Mouse (Mus musculus): ENCODE data around the gene Hivep2.

Gene Hivep2

DNA sequence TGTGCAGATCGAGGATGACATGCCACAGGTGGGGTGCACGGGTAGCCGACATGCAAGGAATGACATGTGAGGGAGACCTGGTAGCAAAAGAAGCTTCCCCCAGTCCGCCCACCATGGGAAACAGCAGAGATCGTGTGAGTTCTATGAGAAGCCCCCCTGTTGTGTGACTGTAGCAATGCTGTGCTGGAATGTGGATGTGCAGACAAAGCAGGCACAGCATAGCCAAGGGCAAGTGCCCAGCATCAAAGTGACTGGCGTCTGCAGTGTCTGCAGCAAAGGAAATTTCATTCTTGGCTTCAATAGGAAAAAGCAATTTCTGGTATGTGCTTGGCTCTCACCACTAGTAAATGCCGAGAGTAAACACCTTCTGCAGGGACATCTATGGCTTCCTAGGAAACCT, 199.0 kb downstream of the Hivep2 start:
- no peak for DNase-seq (ENCODE audit: low spot score in 2 of 2)

DNA sequence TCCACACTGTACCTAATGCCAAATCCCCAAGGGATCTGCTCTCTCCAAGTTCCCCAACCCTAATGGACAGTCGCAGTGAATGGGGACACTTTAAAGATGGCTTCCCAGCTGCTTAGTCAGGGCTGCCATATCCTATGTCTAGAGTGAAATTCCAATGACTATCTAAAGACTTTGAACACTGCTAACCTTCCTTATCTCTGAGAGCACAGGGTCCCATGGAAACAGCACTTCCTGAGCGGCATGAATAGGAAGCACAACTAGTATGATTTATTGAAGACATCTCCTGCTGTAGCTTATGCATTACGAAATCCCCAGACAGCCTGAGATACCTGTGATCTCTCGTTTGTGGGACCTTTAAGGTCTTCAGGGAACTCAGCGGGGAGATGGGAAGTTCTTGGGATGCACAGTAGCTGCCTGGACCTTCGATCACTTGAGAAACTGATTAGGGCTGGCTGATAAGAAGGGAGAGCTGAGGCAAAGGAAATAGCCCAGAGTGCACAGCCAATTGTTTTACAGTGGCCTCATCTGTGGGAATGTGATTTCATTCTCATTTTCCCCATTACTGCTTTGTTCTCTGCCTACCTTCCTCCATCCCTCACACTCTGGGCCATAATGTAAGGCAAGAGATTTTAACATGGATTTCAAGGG, 202.4 kb downstream of the Hivep2 start:
- no peak for DNase-seq (ENCODE audit: low spot score in 2 of 2)

GRCm38 (mm10) chr10:14168869-14169566, 203.1 kb downstream of the Hivep2 start:
- no peak for DNase-seq (ENCODE audit: low spot score in 2 of 2)

GRCm38 (mm10) chr10:14174124-14174523, 208.2 kb downstream of the Hivep2 start:
- no peak for DNase-seq (ENCODE audit: low spot score in 2 of 2)

- no peak for DNase-seq (ENCODE audit: low spot score in 2 of 2)
Measured at GRCm38 (mm10) chr10:14179424-14180339, 213.8 kb downstream of the Hivep2 start.

- no peak for DNase-seq (ENCODE audit: low spot score in 2 of 2)
Measured at GRCm38 (mm10) chr10:14186352-14186976, 220.6 kb downstream of the Hivep2 start.

DNA sequence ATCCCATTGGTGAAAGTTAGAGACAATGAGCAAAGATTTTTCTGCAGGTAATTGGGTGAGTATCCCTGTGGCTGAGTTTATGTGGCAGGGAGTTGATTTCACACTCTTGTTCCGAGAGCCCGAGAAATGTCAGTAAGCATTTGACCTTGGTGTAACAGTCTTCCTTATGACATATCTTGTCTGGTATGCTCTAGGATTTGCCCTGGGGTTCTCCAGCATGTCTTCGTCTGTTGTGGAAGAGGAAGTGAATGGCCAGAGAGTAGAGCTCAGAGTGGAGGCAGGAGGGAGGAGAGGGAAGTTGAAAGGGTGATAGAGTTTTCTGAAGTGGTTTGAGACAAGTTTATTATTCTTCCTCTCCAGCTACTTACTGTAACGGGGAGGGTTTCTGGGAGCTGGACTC, 223.2 kb downstream of the Hivep2 start:
- DNase-seq (ENCODE audit: low spot score in 2 of 2): no peak

GRCm38 (mm10) chr10:14191202-14191601, 225.3 kb downstream of the Hivep2 start:
- DNase-seq (ENCODE audit: low spot score in 2 of 2): no peak

GRCm38 (mm10) chr10:14192156-14192555, 226.3 kb downstream of the Hivep2 start:
- DNase-seq (ENCODE audit: low spot score in 2 of 2): no peak

GRCm38 (mm10) chr10:14193702-14194101, 227.8 kb downstream of the Hivep2 start:
- no peak for DNase-seq (ENCODE audit: low spot score in 2 of 2)

- no peak for DNase-seq (ENCODE audit: low spot score in 2 of 2)
Measured at GRCm38 (mm10) chr10:14195778-14196650, 230.1 kb downstream of the Hivep2 start.

DNA sequence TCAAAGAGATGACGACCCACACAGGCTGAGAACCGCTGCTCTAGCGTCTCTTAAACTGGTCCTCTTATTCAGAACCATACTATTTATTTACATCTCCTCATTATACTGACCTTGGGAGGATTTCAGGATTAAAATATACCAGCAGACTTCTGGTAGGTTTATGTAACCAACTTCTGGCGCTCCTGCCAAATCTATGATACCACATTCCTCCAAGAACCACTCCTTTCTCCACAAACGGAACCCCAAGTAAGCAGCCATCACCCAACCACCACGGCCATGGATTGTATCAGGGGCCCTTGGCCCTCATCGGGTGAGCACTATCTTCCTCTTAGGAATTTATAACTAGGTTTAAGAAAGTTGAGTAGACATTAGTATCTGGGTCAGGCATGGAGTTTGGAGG, 230.9 kb downstream of the Hivep2 start:
- no peak for DNase-seq (ENCODE audit: low spot score in 2 of 2)

GRCm38 (mm10) chr10:14197261-14197660, 231.4 kb downstream of the Hivep2 start:
- DNase-seq (ENCODE audit: low spot score in 2 of 2): peak in 1 of 2 experiments; percentile 21

GRCm38 (mm10) chr10:14199332-14199731, 233.5 kb downstream of the Hivep2 start:
- no peak for DNase-seq (ENCODE audit: low spot score in 2 of 2)

DNA sequence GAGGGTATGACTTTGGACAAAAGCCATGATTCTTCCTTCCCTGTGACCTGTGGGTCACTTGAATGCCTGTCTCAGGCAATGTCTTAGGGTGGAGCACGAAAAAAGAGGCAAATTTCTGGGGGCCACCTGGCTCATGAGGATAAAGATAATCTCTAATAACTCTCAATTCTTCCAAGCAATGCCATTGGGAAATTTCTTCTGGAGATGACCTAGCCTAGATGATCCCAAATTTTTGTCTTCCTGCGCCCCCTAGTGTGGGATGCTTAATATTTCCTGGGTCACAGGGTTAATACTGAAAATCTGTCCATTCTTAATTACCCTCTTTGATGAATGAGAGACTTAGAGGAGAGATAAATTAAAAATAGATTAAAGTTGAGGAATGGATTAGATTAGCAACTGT, 234.4 kb downstream of the Hivep2 start:
- DNase-seq (ENCODE audit: low spot score in 2 of 2): peak in 1 of 2 experiments; percentile 37

Measured in thymus, postnatal 10 days (tissue).